Mouse (Mus musculus): ENCODE data around the gene Ankrd13c. TPM values are rescaled to one million over a fixed set of nuclear protein-coding genes. Genes with fewer than 3 reads are reported as not detected.
A peak's percentile ranks its signal among the peaks of the same experiment; 100 is the strongest.
"Not testable (repeated sequence)": the region's sequence is repeated elsewhere in the genome, so short reads cannot be mapped to it uniquely, and the experiment has no call there.

Gene Ankrd13c
- polyA plus RNA-seq, 1 experiment: 29.4 TPM

DNA sequence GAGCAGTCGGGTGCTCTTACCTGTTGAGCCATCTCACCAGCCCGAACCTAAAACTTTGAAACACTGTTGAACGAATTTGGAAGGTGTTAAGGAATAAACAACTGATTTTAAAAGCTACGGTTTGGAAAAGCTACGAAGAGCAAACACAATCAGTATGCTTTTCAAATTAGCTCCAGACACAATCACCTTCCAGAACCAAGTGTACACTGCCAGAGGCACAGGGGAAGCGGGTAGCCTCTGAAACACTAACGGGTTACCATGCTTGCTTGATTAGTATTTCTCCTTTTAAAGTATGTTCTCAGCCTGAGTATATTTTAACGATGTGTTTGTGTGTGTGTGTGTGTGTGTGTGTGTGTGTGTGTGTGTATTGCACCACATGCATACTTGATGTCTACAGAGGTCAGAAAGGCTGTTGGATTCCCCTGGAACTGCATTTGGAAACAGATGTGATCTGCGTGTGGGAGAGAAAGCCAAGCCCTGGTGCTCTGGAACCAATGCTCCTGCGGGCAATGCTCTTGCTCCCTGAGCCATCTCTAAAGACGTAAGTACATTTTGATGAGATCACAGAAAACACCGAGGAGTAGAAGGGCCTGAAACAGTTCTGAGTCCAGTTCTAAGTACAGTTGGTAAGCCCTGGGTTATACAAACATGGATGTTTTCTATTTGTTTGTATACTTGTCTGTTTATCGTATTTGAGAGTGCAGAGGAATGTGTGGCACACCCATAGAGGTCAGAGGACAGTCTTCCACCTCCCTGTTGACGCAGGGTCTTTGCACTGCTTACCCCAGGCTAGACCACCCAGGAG is 21.1 kb upstream of the Ankrd13c start:
- TF ChIP-seq CTCF (IDR thresholded peaks at IDR 0.05; ENCODE audit: borderline replicate concordance, extremely low read depth, insufficient read depth, insufficient read length): no peak
- TF ChIP-seq POLR2A (IDR thresholded peaks at IDR 0.05; ENCODE audit: borderline replicate concordance, extremely low read depth, insufficient read depth, insufficient read length, poor library complexity, severe bottlenecking): no peak
- DNase-seq (ENCODE audit: low read depth): no peak

DNA sequence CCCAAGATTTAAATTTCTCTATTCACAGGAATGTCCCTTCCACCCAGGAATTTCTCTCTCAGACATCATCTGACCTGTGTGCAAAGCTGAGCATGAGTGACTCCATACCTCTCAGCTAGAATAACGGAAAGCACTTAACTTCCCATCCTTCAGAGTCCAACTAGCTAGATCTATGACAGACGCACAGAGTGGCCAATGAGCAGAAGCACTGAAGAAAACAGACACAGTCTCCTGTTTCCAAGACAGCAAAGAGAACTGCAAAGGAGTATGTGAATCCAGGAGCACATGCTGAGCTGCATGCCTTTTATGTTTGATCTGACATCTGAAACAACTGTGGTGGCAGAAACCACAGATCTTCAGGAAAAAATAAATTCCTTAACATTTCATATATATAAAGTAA is 20.3 kb upstream of the Ankrd13c start:
- TF ChIP-seq POLR2A (IDR thresholded peaks at IDR 0.05; ENCODE audit: borderline replicate concordance, extremely low read depth, insufficient read depth, insufficient read length, poor library complexity, severe bottlenecking) (no peak), CTCF (IDR thresholded peaks at IDR 0.05; ENCODE audit: borderline replicate concordance, extremely low read depth, insufficient read depth, insufficient read length) (no peak)
- DNase-seq (ENCODE audit: low read depth): peak; percentile 23

DNA sequence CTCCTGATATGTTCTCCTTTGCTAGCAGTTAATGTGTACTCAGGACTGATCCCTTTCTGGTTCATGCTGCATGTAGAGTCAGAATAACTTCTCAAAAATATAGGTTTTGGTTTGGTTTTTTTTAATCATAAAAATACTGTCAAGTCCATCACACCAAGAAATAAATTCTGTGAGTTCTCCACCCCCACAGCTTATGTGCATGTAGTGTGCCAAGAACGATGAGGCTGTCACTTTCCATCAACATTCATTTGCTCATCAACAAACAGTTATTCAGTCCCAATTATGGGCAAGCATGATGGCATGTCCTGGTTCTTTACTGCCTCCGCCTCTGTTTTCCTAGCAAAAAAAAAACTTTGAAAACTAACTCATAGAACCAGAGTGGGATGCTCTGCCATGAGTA is 18.3 kb upstream of the Ankrd13c start:
- TF ChIP-seq CTCF (IDR thresholded peaks at IDR 0.05; ENCODE audit: borderline replicate concordance, extremely low read depth, insufficient read depth, insufficient read length) (no peak), POLR2A (IDR thresholded peaks at IDR 0.05; ENCODE audit: borderline replicate concordance, extremely low read depth, insufficient read depth, insufficient read length, poor library complexity, severe bottlenecking) (no peak)
- DNase-seq (ENCODE audit: low read depth): no peak

DNA sequence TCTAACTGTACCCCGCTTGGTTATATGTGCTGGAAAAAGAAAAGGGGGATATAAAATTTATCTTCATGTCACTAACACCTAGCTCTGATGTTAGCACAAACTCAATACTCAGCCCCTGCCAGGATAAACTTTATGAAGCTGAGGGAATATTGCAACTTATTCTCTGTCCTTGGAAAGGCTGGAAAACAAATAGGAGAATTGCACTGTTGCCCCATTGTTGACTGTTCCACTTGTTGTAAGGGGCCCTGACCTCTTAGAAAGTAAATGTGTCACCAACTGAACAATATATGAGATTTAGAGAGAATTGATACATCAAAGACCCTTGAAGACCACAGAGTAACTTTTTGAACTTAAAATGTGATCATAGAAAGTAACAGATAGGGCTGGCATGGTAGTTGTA is 17.6 kb upstream of the Ankrd13c start:
- TF ChIP-seq CTCF (IDR thresholded peaks at IDR 0.05; ENCODE audit: borderline replicate concordance, extremely low read depth, insufficient read depth, insufficient read length): no peak
- DNase-seq (ENCODE audit: low read depth): no peak

DNA sequence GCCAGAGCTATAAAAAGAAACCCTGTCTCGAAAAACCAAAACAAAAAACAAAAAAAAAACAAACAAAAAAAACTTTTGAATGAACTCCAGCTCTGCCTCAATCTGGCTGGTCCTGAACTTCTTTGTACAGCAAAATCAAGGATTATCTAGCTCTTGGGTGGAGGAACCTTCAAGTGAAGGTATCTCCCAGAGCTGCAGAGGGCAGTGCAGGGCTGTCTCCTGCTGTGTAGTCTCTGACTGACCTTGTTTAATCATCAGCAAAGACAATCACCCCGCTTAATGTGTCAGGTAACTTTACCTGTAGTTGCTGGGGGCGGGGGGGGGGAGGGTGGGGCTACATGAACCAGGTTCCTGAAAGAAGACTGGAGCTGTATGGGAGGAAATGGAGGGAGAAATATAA is 15.4 kb upstream of the Ankrd13c start:
- TF ChIP-seq CTCF (IDR thresholded peaks at IDR 0.05; ENCODE audit: borderline replicate concordance, extremely low read depth, insufficient read depth, insufficient read length) (no peak), POLR2A (IDR thresholded peaks at IDR 0.05; ENCODE audit: borderline replicate concordance, extremely low read depth, insufficient read depth, insufficient read length, poor library complexity, severe bottlenecking) (no peak)
- DNase-seq (ENCODE audit: low read depth): no peak

DNA sequence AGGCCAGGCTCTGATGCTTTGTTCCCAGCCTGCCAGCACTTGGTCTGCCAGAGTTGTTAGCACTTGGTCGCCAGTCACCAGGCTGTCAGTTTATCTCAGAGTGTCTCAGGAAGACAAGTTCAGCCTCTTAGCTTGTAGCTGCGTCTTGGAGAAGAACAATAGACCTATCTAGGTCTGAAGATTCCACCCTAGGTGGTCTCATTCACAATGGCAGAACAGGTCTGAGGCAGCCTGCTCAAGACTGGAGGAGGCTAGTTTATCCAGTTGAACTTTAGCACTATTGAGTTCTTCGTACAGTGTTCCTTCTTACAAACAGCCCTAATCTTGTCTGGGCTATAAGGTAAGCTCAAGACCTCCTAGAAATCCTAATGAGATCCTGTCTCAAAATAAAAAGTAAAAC is 15.0 kb upstream of the Ankrd13c start:
- TF ChIP-seq CTCF (IDR thresholded peaks at IDR 0.05; ENCODE audit: borderline replicate concordance, extremely low read depth, insufficient read depth, insufficient read length): no peak
- no peak for TF ChIP-seq POLR2A (IDR thresholded peaks at IDR 0.05; ENCODE audit: borderline replicate concordance, extremely low read depth, insufficient read depth, insufficient read length, poor library complexity, severe bottlenecking)
- no peak for DNase-seq (ENCODE audit: low read depth)

DNA sequence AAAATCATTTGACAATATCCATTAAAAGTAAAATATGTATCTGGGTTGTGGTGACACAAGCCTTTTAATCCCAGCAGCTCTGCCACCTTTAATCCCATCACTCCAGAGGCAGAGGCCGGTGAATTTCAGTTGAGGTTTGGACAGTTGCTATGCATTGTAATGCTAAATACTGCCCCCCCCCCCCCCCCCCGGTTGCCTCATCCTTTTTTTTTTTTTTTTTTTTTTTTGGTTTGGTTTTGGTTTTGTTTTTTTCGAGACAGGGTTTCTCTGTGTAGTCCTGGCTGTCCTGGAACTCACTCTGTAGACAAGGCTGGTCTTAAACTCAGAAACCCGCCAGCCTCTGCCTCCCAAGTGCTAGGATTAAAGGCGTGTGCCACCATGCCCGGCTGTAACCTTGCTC is 13.8 kb upstream of the Ankrd13c start:
- not testable (repeated sequence) for DNase-seq (ENCODE audit: low read depth)

DNA sequence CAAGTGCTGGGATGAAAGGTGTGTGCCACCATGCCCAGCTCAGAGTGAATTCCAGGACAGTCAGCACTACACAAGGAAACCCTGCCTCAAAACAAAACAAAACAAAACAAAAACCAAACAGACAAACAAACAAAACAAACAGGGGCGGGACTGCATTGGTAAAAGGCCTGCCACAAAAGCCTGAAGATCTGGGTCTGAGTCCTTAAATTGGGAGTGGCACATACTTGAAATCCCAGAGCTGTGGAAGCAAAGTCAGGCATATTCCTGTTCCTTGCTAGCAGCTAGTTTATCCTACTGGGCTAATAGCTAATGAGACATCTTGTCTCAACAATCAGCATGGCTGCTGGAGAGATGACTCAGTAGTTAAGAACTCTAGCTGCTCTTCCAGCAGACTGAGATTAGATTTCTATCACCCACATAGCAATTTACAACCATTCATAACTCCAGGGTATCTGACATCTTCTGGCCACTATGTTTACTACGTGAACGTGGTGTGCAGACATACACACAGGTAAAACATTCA is 12.7 kb upstream of the Ankrd13c start:
- no peak for DNase-seq (ENCODE audit: low read depth)
- TF ChIP-seq CTCF (IDR thresholded peaks at IDR 0.05; ENCODE audit: borderline replicate concordance, extremely low read depth, insufficient read depth, insufficient read length) (no peak), POLR2A (IDR thresholded peaks at IDR 0.05; ENCODE audit: borderline replicate concordance, extremely low read depth, insufficient read depth, insufficient read length, poor library complexity, severe bottlenecking) (no peak)

DNA sequence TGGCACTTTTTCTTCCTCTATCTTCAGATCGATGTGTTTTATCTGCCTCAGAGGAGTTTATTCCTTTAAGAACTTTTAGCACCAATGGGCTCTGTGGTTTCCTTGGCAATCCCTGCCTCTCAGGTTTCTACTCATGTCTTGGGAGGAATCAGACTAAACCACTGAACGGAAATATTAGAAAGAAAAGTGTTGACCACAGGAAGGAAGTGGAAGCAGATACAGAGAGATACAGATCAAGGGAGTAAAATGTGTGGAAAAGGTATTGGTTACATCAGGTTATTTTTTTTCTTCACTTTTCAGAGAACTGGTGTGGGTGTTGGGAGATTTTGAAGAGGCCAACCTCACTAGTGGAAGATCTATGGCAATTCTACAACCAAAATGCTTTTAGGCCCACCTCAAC is 8.5 kb upstream of the Ankrd13c start:
- DNase-seq (ENCODE audit: low read depth): no peak
- TF ChIP-seq CTCF (IDR thresholded peaks at IDR 0.05; ENCODE audit: borderline replicate concordance, extremely low read depth, insufficient read depth, insufficient read length) (no peak), POLR2A (IDR thresholded peaks at IDR 0.05; ENCODE audit: borderline replicate concordance, extremely low read depth, insufficient read depth, insufficient read length, poor library complexity, severe bottlenecking) (no peak)

DNA sequence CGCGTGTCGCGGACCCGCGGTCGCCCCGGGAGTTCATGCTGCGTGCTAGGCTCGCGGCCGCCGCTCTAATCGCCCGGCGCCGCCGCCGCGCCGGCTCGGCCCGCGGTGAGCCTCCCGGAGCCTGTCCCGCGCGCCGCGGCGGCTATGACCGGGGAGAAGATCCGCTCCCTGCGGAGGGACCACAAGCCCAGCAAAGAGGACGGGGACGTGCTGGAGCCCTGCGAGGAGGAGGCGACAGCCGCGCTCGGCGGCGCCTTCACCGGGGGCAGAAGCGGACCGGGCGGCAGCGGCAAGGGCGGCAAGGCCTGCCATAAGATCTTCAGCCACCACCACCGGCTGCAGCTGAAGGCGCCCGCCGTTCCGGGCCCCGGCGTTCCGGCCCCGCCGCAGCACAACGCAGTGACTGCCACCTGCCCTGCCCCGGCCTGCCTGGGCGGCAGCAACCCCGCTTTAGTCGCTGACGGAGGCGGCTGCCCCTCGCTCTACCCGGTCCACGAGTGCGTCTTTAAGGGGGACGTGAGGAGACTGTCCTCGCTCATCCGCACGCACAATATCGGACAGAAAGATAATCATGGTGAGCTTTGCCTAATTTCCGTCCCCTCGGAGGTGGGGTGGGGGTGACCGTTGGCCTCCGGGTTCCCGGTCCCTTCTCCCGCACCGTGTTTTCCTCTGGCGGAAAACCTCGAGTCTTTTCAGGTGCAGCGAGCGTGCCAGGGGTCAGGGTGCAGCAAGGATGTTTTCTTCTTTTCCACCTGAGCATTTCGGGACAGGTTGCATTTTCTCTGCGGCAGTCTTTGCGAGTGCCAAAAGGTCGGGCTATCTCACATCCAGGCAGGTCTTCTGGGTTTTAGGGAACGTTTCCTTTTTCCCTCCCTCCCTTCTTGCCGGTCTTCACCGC is 593 bp downstream of the Ankrd13c start:
- no peak for DNase-seq (ENCODE audit: low read depth)
- TF ChIP-seq CTCF (IDR thresholded peaks at IDR 0.05; ENCODE audit: borderline replicate concordance, extremely low read depth, insufficient read depth, insufficient read length) (no peak), POLR2A (IDR thresholded peaks at IDR 0.05; ENCODE audit: borderline replicate concordance, extremely low read depth, insufficient read depth, insufficient read length, poor library complexity, severe bottlenecking) (no peak)

DNA sequence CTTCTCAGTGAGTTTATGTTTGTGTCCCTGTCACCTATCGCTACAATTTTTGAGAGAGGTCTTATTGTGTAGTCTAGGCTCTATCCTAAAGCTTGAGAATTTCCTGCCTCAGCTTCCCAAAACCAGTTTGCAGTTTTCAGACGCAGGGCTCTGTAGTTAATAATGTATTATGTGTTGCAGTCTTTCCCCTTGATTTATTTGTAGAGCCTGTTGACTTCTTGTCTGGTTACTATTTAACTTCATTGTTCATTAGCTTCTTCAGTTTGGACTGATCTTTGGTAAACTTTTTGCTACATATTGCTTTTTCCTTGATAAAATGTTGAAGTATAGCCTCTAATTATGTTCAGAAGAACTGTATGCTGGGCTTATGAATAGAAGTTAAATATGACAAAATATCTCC is 5.7 kb downstream of the Ankrd13c start:
- no peak for DNase-seq (ENCODE audit: low read depth)
- TF ChIP-seq CTCF (IDR thresholded peaks at IDR 0.05; ENCODE audit: borderline replicate concordance, extremely low read depth, insufficient read depth, insufficient read length): no peak
- TF ChIP-seq POLR2A (IDR thresholded peaks at IDR 0.05; ENCODE audit: borderline replicate concordance, extremely low read depth, insufficient read depth, insufficient read length, poor library complexity, severe bottlenecking): no peak

DNA sequence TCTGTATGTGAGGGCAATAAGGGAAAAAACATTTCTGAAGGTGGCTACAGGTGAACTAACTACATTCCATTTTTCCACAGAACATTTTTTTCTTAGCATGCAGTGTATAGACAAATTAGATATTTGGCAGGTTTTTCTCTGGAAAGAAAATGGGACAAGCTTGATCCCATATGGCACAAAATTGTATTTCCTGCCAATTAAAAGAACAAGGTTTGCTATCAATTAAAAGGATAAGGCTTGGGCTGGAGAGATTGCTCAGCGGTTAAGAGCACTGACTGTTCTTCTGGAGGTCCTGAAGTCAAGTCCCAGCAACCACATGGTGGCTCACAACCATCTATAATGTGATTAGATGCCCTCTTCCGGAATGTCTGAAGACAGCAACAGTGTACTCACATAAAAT is 8.4 kb downstream of the Ankrd13c start:
- no peak for TF ChIP-seq CTCF (IDR thresholded peaks at IDR 0.05; ENCODE audit: borderline replicate concordance, extremely low read depth, insufficient read depth, insufficient read length)
- no peak for TF ChIP-seq POLR2A (IDR thresholded peaks at IDR 0.05; ENCODE audit: borderline replicate concordance, extremely low read depth, insufficient read depth, insufficient read length, poor library complexity, severe bottlenecking)
- peak; percentile 10 for DNase-seq (ENCODE audit: low read depth)
